Mouse (Mus musculus): ENCODE measurements around the gene Gm38100.
A peak's percentile ranks its signal among the peaks of the same experiment; 100 is the strongest.

Gm38100 gene

GRCm38 (mm10) chr1:175920029-175920428, at the start of gene Gm38100:
Gene Gm38100, plus strand, starts transcription at chr1:175920329.
- DNase-seq, result no peak

- no peak for DNase-seq
Measured at GRCm38 (mm10) chr1:175870716-175871115, 49.4 kb upstream of the Gm38100 start.

- DNase-seq, result no peak
Measured at GRCm38 (mm10) chr1:175872028-175872816, 47.9 kb upstream of the Gm38100 start.

GRCm38 (mm10) chr1:175880453-175881296, 39.5 kb upstream of the Gm38100 start, which contains the start of gene Exo1:
Gene Exo1, plus strand, starts transcription at chr1:175880581.
- peak; percentile 90 for DNase-seq

GRCm38 (mm10) chr1:175883398-175883797, 36.7 kb upstream of the Gm38100 start:
- no peak for DNase-seq

- no peak for DNase-seq
Measured at GRCm38 (mm10) chr1:175893263-175893662, 26.9 kb upstream of the Gm38100 start.

- DNase-seq, result no peak
Measured at GRCm38 (mm10) chr1:175893726-175894125, 26.4 kb upstream of the Gm38100 start.

GRCm38 (mm10) chr1:175911207-175911606, 8.9 kb upstream of the Gm38100 start:
- DNase-seq, result no peak

- no peak for DNase-seq
Measured at GRCm38 (mm10) chr1:175912038-175912437, 8.1 kb upstream of the Gm38100 start.

GRCm38 (mm10) chr1:175913728-175914303, 6.3 kb upstream of the Gm38100 start:
- DNase-seq, result no peak

- no peak for DNase-seq
Measured at GRCm38 (mm10) chr1:175921091-175921490, 962 bp downstream of the Gm38100 start.

GRCm38 (mm10) chr1:175923848-175924787, 4.0 kb downstream of the Gm38100 start:
- peak; percentile 73 for DNase-seq

- no peak for DNase-seq
Measured at GRCm38 (mm10) chr1:175931391-175931790, 11.3 kb downstream of the Gm38100 start.

GRCm38 (mm10) chr1:175936282-175936737, 16.2 kb downstream of the Gm38100 start:
- peak; percentile 49 for DNase-seq

- no peak for DNase-seq
Measured at GRCm38 (mm10) chr1:175938731-175939130, 18.6 kb downstream of the Gm38100 start.

GRCm38 (mm10) chr1:175943168-175943567, 23.0 kb downstream of the Gm38100 start:
- no peak for DNase-seq

GRCm38 (mm10) chr1:175946718-175947315, 26.7 kb downstream of the Gm38100 start:
- DNase-seq, result no peak

GRCm38 (mm10) chr1:175950421-175950820, 30.3 kb downstream of the Gm38100 start:
- no peak for DNase-seq

GRCm38 (mm10) chr1:175950851-175951250, 30.7 kb downstream of the Gm38100 start:
- DNase-seq, result no peak

GRCm38 (mm10) chr1:175961786-175962185, 41.7 kb downstream of the Gm38100 start:
- DNase-seq, result no peak

GRCm38 (mm10) chr1:175967004-175967745, 47.0 kb downstream of the Gm38100 start:
- no peak for DNase-seq

Measured in right cerebral cortex, postnatal 25 days (tissue).